Mouse (Mus musculus) heart, embryonic 13.5 days (tissue): ENCODE data around the gene Bcas3. TPM values are rescaled to one million over a fixed set of nuclear protein-coding genes. Genes with fewer than 3 reads are reported as not detected.

ENCODE experiments used
- ATAC-seq: fragments of 200-750 bp; cut with Nextera tagmentation; 2 replicates; pipeline ENCODE4 v1.8.0; 2017; ENCODE audit warnings: moderate TSS enrichment; ENCODE audit not compliant: insufficient number of reproducible peaks, low FRiP score, low TSS enrichment; ENCODE audit errors: extremely low read depth
- H3K27ac ChIP-seq: fragments of 300-500 bp; sonication (generic); replicated peaks from 2 replicates; pipeline ENCODE4 v1.5.1; 2015; ENCODE audit warnings: moderate library complexity, mild to moderate bottlenecking, inconsistent platforms
- H3K27me3 ChIP-seq: fragments of 300-500 bp; sonication (generic); replicated peaks from 2 replicates; pipeline ENCODE4 v1.6.1; 2015; ENCODE audit warnings: mild to moderate bottlenecking, inconsistent platforms
- H3K36me3 ChIP-seq: fragments of 300-500 bp; sonication (generic); 2 replicates; pipeline ENCODE4 v1.6.1; 2015; ENCODE audit warnings: mild to moderate bottlenecking, inconsistent platforms
- H3K4me1 ChIP-seq: fragments of 300-500 bp; sonication (generic); 2 replicates; pipeline ENCODE4 v1.6.1; 2015; ENCODE audit warnings: inconsistent platforms
- H3K4me2 ChIP-seq: fragments of 300-500 bp; sonication (generic); 2 replicates; pipeline ENCODE4 v1.6.1; 2015; ENCODE audit warnings: inconsistent platforms, mild to moderate bottlenecking, moderate library complexity
- H3K4me3 ChIP-seq: fragments of 300-500 bp; sonication (generic); 2 replicates; pipeline ENCODE4 v1.5.1; 2015; ENCODE audit warnings: moderate library complexity, mild to moderate bottlenecking, inconsistent platforms
- H3K9ac ChIP-seq: fragments of 300-500 bp; sonication (generic); 2 replicates; pipeline ENCODE4 v1.6.1; 2015; ENCODE audit warnings: inconsistent platforms, mild to moderate bottlenecking, moderate library complexity
- H3K9me3 ChIP-seq: fragments of 300-500 bp; sonication (generic); 2 replicates; pipeline ENCODE4 v1.6.1; 2016; ENCODE audit warnings: inconsistent platforms
- WGBS: fragments of 180-500 bp; shearing (Covaris S2); methylation state at CpG from one replicate; pipeline ENCODE4 v1.1.7; 2015; ENCODE audit warnings: mixed read lengths; 5-methylcytosine and 5-hydroxymethylcytosine counted together
- polyA plus RNA-seq: library from polyadenylated mRNA; unstranded; fragments of >200 nt; fragmentation: Nextera tagmentation; extraction: Ambion mirVana; gene quantifications from 2 replicates; pipeline ENCODE4 v1.2.1, GENCODE M21; 2015

The Bcas3 gene
- polyA plus RNA-seq, 1 experiment from 2014 or later = 18.3 TPM

DNA sequence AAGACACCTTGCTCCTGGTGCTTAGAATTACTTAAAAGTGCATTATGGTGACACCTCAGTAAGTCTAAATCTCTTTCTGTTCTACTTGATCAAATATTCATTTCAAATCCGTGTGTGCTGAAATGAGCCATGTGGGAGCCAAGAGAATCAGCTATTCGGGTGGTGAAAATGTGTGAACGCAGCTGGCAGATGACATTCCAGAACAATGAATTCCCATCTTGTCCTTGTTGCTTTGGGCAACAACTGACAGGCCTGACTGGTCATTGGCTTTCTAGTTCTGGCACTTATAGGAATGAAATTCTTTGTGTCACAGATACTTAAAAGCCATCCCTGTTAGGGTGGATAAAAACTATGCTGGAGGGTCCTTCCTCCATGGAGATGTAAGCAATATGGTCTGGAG, 240.7 kb downstream of the Bcas3 start:
- ATAC-seq = no peak
- H3K4me3 ChIP-seq = no peak overlapping the region
- no peak overlapping the region for H3K4me2 ChIP-seq
- 0 out of 2 replicates have a peak, but pooled peaks cover 5% of the 10 kb centered on the region for H3K4me1 ChIP-seq
- WGBS = 72% methylated on average over 3 of the region's 3 CpGs
- no peaks in the 10 kb centered on the region for H3K27me3 ChIP-seq
- H3K9me3 ChIP-seq = no peaks in the 10 kb centered on the region
- no peak overlapping the region for H3K27ac ChIP-seq
- no peaks in the 10 kb centered on the region for H3K36me3 ChIP-seq
- no peak overlapping the region for H3K9ac ChIP-seq

DNA sequence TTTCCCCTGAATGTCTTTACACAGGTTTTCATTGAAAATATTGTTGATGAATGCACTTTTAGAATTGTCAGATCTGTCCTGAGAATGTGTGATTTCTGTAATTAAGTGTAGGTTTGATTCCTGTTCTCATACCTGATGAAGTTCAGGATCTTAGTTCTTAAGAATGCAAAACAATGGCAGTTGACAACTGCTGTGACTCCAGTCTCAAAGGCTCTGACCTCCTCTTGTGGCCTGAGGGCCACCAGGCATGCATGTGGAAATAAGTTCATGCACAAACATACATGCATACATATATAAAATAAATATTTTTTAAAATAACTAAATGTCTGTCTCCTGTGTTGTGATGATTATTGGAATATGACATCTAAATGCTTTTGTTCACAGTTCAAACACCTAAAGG, 246.3 kb downstream of the Bcas3 start:
- Histone ChIP-seq H3K27ac (no peak overlapping the region), H3K4me2 (no peak overlapping the region), H3K9me3 (no peaks in the 10 kb centered on the region), H3K36me3 (no peaks in the 10 kb centered on the region), H3K27me3 (no peaks in the 10 kb centered on the region), H3K4me3 (no peak overlapping the region), H3K9ac (no peak overlapping the region), H3K4me1 (0 out of 2 replicates have a peak, but pooled peaks cover 5% of the 10 kb centered on the region)
- ATAC-seq = no peak

DNA sequence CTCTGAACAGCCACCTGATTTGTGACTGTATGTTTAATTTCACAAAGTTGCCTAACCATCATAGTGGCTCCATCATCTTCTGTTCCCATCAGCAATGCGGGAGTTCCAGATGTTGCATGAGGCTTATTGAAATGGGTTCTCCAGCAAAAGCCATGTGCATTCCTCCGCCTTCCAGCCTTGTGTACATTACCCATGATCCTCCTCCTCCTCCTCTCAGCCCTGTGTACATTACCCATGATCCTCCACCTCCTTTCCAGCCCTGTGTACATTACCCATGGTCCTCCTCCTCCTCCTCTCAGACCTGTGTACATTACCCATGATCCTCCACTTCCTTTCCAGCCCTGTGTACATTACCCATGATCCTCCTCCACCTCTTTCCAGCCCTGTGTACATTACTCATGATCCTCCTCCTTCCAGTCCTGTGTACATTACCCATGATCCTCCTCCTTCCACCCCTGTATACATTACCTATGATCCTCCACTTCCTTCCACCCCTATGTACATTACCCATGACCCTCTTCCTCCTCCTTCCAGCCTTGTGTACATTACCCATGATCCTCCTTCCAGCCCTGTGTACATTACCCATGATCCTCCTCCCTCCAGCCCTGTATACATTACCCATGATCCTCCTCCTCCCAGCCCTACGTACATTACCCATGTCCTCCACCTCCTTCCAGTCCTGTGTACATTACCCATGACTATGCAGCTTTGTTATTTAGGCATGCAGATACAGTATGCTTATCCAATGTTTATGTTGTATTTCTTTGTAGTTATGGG, 250.8 kb downstream of the Bcas3 start:
- no peaks in the 10 kb centered on the region for H3K27me3 ChIP-seq
- no peak for ATAC-seq
- no peak overlapping the region for H3K9ac ChIP-seq
- H3K36me3 ChIP-seq = no peaks in the 10 kb centered on the region
- H3K4me3 ChIP-seq = no peak overlapping the region
- H3K27ac ChIP-seq = no peak overlapping the region
- H3K9me3 ChIP-seq = no peaks in the 10 kb centered on the region
- H3K4me2 ChIP-seq = no peak overlapping the region
- 96% methylated on average over 3 of the region's 3 CpGs for WGBS
- peaks cover 8% of the 10 kb centered on the region for H3K4me1 ChIP-seq

DNA sequence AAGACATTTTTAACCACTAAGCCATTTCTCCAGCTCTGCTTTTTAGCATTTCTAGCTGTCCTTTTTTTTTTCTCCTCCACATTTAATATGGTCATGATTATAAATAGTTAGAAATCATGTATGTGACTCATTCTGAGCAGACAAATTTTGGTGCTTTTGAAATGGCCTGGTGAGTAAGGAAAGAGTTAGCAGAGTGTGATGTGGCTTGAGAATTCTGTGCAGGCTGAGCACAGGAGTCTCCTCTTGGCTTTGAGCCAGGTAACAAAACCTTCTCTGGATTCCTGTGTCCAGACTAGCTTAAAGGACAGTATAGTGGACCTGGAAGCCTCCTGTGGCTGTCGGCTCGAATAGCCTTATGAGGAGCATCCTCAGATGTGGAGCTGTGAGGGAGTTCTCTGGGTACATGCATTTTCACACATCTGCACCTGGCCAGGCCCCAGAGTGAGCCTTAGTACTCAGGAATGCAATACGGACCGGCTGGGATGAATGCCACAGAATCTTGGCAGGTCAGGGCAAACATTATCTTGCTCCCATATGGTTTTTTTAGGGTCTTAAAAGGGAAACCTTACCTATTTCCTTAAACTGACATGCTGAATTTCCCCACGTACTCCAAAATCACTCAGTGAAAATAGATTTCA, 256.5 kb downstream of the Bcas3 start:
- ATAC-seq = no peak
- 21% methylated on average over 5 of the region's 5 CpGs for WGBS

DNA sequence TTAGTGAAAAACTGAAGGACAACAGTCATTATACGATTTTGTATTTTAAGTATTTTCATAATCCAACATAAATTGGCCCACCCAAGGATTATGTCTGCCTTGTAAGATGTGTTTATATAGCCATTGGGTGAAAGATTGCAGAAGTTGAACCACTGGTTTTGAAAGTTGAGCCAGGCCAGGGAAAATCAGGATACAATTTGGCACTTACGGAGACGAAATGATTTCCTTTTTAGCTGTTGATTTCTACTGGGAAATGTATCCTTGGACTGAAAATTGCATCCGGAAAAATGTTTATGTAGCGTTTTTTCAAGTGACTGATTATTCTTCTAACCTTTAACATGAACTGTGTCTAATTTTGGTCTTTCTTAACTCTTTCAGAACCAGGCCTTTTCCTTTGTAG, 260.1 kb downstream of the Bcas3 start:
- Histone ChIP-seq H3K9me3 (no peaks in the 10 kb centered on the region), H3K4me3 (no peak overlapping the region), H3K27ac (no peak overlapping the region), H3K4me1 (peaks cover 62% of the 10 kb centered on the region), H3K9ac (no peak overlapping the region), H3K4me2 (no peak overlapping the region), H3K27me3 (peaks cover 7% of the 10 kb centered on the region; the same call in 1 of the 2 replicates), H3K36me3 (no peaks in the 10 kb centered on the region)
- ATAC-seq = no peak
- WGBS = 53% methylated on average over 5 of the region's 5 CpGs

More for the DNA sequence above, 256.5 kb downstream of the Bcas3 start:
- Histone ChIP-seq H3K36me3 (no peaks in the 10 kb centered on the region), H3K4me3 (no peak overlapping the region), H3K27me3 (peaks cover 4% of the 10 kb centered on the region; the same call in 1 of the 2 replicates), H3K4me1 (peaks cover 46% of the 10 kb centered on the region), H3K27ac (no peak overlapping the region), H3K4me2 (no peak overlapping the region), H3K9me3 (no peaks in the 10 kb centered on the region), H3K9ac (no peak overlapping the region)

DNA sequence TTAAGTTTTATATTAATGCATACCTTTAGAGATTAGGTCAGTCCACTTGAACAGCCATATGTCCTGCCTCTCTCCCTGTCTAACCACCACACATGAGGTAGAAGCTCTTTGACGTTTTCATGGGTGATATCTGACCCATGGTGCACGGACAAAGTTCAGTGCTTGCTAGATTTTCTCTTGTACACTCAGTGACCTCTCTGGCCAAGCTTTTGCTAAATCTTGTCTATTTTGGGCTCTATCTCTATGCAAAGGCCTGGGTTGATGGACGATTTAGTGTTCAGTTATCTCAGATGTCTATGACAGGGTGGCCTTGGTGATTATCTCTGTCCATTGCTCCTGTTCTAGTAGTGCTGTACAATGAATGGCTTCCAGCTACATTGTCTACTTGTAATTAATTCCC, 260.6 kb downstream of the Bcas3 start:
- Histone ChIP-seq H3K27me3 (peaks cover 7% of the 10 kb centered on the region; the same call in 1 of the 2 replicates), H3K9ac (no peak overlapping the region), H3K4me1 (peaks cover 62% of the 10 kb centered on the region), H3K4me3 (no peak overlapping the region), H3K27ac (no peak overlapping the region), H3K4me2 (no peak overlapping the region), H3K9me3 (no peaks in the 10 kb centered on the region), H3K36me3 (no peaks in the 10 kb centered on the region)
- no peak for ATAC-seq
- 34% methylated on average over 3 of the region's 3 CpGs for WGBS

DNA sequence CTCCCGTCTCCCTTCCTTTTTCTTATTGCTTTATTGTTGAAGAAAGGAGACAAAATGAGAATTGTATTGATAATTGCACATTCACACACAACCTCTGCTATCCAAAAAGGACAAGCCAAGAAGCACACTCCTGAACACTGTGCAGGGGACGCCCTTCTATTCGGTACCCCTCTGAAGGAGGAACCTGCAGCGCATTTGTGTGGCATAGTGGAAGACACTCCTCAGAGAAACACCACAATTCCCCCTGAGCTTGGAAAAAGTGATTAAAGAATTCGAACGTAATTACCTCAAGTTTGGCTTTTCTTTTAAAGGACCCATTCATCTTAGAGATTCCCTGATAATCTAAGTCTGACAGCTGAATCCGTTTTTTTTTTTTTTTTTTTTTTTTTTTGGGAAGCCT, 261.5 kb downstream of the Bcas3 start:
- 63% methylated on average over 6 of the region's 7 CpGs for WGBS
- peaks cover 63% of the 10 kb centered on the region for H3K4me1 ChIP-seq
- ATAC-seq = no peak

DNA sequence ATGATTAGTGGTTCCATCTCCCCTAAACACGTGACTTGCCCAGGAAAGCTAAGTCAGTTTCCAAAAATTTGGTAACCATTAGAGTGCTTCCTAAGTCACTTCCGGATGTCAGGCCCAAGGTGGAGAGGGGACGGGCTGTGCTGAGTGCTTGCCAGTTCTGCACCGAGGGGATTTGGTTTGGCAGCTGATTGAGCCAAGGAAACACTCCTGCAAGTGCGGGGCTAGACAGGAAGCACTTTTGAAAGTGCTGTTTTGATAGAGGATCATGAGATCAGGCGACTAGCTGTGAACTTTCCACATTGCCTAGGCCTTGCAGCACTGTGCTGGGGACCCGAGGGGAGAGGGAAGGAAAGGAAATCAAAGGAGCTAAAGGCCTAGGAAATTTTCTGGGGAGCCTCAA, 262.5 kb downstream of the Bcas3 start:
- Histone ChIP-seq H3K27ac (no peak overlapping the region), H3K4me3 (no peak overlapping the region), H3K4me1 (peaks cover 55% of the 10 kb centered on the region), H3K9ac (no peak overlapping the region), H3K27me3 (peaks cover 9% of the 10 kb centered on the region; the same call in 1 of the 2 replicates), H3K9me3 (no peaks in the 10 kb centered on the region), H3K36me3 (no peaks in the 10 kb centered on the region), H3K4me2 (no peak overlapping the region)
- no peak; the same call in 1 of the 2 replicates for ATAC-seq
- 26% methylated on average over 7 of the region's 7 CpGs for WGBS

More for the DNA sequence above, 261.5 kb downstream of the Bcas3 start:
- H3K4me3 ChIP-seq = no peak overlapping the region
- H3K27me3 ChIP-seq = peaks cover 7% of the 10 kb centered on the region; the same call in 1 of the 2 replicates
- no peak overlapping the region for H3K27ac ChIP-seq
- no peaks in the 10 kb centered on the region for H3K9me3 ChIP-seq
- H3K9ac ChIP-seq = no peak overlapping the region
- no peaks in the 10 kb centered on the region for H3K36me3 ChIP-seq
- no peak overlapping the region for H3K4me2 ChIP-seq

DNA sequence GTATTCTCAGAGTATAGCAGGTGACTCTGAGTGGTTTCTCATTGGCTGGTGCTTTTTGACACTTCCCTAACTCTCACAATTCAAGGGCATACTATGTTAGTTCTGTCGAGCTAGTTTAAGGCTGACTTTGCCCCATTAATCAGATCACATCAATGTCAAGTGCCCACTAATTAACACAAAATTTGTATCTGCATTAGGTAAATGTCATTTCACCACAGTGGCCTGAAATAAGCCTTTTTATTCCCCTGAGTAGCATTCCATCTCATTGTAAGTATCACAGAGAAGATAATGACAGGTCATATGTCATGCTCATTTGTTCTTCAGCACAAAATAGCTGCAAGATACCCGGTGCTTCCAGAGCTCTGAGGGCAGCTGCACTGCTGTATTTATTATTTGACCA, 268.5 kb downstream of the Bcas3 start:
- Histone ChIP-seq H3K9me3 (no peaks in the 10 kb centered on the region), H3K9ac (no peak overlapping the region), H3K36me3 (no peaks in the 10 kb centered on the region), H3K4me1 (peaks cover 32% of the 10 kb centered on the region), H3K27me3 (peaks cover 36% of the 10 kb centered on the region), H3K4me2 (no peak overlapping the region), H3K27ac (no peak overlapping the region), H3K4me3 (no peak overlapping the region)
- 19% methylated on average over 2 of the region's 2 CpGs for WGBS
- no peak for ATAC-seq

DNA sequence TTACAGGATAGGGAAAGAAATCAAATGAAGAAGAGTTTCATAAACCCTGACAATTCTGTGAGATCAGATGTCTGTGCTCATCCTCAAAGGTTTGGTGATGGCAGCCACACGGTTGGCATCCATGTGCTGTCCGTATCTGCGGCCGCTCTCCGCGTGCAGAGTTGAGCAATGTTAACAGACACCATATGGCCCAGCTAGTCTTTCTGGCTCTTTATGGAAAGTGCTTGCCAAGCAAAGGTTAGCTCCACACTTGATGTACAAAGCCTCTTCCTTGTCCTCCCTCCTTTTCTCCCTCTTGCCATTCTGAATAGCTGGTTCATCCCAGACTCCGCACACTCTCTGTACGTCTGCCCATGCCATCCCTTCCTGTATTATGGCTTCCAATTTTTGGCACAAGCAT, 269.0 kb downstream of the Bcas3 start:
- no peak overlapping the region for H3K9ac ChIP-seq
- no peak overlapping the region for H3K4me2 ChIP-seq
- WGBS = 82% methylated on average over 8 of the region's 8 CpGs
- H3K4me1 ChIP-seq = peaks cover 32% of the 10 kb centered on the region
- no peaks in the 10 kb centered on the region for H3K36me3 ChIP-seq
- no peaks in the 10 kb centered on the region for H3K9me3 ChIP-seq
- no peak overlapping the region for H3K4me3 ChIP-seq
- H3K27ac ChIP-seq = no peak overlapping the region
- ATAC-seq = no peak
- H3K27me3 ChIP-seq = peaks cover 36% of the 10 kb centered on the region

DNA sequence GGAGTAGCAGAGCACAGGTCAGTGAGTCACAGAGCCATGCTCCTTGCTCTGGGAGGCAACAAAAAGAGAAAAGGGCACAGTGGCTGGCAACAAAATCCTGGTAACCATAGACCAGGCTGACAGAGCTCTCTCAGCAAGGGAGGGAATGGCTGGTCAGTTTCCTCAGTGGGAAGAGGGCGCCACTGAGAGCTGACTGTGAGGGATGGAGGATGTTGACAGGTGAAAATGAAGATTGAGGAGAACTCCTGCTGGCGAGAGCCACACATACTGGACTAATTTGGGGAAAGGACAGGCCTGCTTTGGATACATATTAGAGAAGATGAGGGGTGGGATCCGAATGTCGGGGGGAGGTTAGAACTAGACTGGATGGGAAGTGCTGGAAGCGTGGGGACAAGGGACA, 272.2 kb downstream of the Bcas3 start:
- peaks cover 41% of the 10 kb centered on the region for H3K4me1 ChIP-seq
- H3K36me3 ChIP-seq = no peaks in the 10 kb centered on the region
- ATAC-seq = no peak
- H3K27me3 ChIP-seq = peaks cover 33% of the 10 kb centered on the region
- H3K9ac ChIP-seq = no peak overlapping the region
- H3K4me3 ChIP-seq = no peak overlapping the region
- H3K4me2 ChIP-seq = no peak overlapping the region
- no peaks in the 10 kb centered on the region for H3K9me3 ChIP-seq
- H3K27ac ChIP-seq = no peak overlapping the region
- 62% methylated on average over 5 of the region's 5 CpGs for WGBS

DNA sequence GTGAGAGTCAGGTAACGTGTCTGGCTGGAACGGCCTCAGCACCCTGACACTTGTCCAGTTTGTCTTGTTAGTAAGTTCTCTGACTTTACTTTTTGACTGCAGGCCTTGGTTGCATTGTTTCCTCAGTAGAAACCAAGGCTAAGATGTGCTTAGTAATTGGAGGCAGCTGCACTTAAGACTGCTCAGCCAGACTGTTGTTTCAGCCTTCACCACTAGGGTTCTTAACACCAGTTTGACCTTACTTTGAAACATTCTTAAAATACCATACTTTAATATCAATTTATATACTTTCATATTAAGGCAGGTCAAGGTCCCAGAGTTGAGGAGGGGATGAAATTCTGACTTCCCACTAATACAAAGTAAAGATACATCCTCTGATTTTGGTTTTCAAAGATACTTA, 273.9 kb downstream of the Bcas3 start:
- ATAC-seq = no peak
- Histone ChIP-seq H3K4me1 (peaks cover 34% of the 10 kb centered on the region), H3K4me2 (no peak overlapping the region), H3K27me3 (peaks cover 20% of the 10 kb centered on the region), H3K36me3 (no peaks in the 10 kb centered on the region), H3K9ac (no peak overlapping the region), H3K4me3 (no peak overlapping the region), H3K27ac (no peak overlapping the region), H3K9me3 (no peaks in the 10 kb centered on the region)
- 76% methylated on average over 2 of the region's 2 CpGs for WGBS
